Mouse (Mus musculus) left cerebral cortex, adult 9 months (tissue): ENCODE data around the gene Ctdsp1.

Source experiments
- DNase-seq, 2 experiments: peaks; one replicate each; pipeline ENCODE4 v3.0.0; 2022; ENCODE audit warnings: low spot score in 2 of 2

Gene Ctdsp1

DNA sequence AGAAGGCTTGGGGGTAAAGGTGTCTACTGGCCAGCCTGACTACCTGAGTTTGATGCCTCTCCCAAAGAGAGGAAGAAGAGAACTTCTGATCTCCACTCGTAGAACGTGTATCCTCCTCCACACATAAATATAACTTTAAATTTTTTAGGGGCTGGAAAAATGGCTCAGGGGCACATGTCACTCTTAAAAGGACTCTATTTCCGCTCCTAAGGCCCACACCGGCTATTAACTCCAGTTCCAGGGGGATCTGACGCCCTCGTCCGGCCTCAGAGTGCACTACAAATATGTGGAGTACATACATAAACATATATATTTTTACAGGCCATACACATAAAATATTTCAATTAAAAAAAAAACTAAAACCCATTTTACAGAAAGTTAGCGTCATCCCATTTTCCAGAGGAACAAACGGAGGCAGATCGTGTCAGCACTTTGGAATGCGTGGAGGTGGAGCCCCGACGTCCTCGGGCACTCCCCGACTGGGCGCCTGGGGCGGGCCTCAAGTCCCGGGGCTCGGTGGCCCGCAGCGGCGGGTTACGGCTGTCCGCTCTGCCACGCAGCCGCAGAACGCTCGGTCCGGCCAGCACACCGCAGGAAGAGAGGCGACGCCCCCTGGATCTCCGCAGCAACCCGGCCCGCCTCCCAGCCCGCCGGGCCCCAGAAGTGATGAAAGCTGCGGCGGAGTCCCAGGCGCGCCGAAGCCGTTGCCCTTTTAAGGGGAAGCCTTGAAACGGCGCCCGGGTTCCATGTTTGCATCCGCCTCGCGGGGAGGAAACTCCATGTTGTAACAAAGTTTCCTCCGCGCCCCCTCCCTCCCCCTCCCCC, at the start of gene Ctdsp1:
TSS of gene Ctdsp1 (plus strand) at position 586 of the 825 bp plus-strand sequence.
- peak; percentile 84 to 96 for DNase-seq

GRCm38 (mm10) chr1:74341898-74342297, 49.4 kb upstream of the Ctdsp1 start:
- DNase-seq = no peak

GRCm38 (mm10) chr1:74342308-74342707, 49.0 kb upstream of the Ctdsp1 start:
- DNase-seq = no peak

- no peak for DNase-seq
Observed at GRCm38 (mm10) chr1:74343161-74343560, 48.1 kb upstream of the Ctdsp1 start.

- DNase-seq = no peak
Observed at GRCm38 (mm10) chr1:74344163-74344916, 47.0 kb upstream of the Ctdsp1 start.

- no peak for DNase-seq
Observed at GRCm38 (mm10) chr1:74351185-74351769, 40.0 kb upstream of the Ctdsp1 start.

- no peak for DNase-seq
Observed at GRCm38 (mm10) chr1:74352532-74353096, 38.7 kb upstream of the Ctdsp1 start.

DNA sequence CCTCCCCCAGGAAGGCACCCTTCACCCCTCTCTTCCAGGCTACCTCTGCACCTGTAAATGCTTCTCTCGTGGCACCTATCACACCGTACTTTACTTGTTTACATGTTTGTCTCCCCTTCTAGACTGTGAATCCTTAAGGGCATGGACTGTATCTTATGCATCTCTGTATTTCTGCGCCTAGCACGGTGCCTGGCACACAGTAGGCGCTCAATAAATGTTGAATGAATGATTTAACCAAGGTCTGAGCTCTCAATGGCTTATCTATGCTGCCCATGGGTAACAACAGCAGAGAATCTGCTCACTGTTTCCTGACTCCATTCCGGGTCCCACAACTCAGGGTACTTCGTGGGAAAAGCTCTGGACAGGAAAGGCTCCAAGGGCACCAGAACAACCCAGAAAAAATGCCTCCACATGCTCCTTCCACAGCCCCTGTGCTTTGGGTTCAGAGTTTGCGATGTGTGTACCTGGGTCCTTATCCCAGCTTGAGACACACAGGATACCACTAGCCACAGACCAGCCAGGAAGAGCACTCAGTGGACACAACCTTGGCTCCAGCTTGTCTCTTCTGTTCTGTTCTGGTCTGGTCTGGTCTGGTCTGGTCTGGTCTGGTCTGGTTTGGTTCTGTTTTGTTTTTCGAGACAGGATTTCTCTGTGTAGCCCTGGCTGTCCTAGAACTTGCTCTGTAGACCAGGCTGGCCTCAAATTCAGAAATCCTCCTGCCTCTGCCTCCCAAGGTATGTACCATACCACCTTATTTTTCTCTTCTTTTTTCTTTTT, 37.7 kb upstream of the Ctdsp1 start:
- no peak for DNase-seq

DNA sequence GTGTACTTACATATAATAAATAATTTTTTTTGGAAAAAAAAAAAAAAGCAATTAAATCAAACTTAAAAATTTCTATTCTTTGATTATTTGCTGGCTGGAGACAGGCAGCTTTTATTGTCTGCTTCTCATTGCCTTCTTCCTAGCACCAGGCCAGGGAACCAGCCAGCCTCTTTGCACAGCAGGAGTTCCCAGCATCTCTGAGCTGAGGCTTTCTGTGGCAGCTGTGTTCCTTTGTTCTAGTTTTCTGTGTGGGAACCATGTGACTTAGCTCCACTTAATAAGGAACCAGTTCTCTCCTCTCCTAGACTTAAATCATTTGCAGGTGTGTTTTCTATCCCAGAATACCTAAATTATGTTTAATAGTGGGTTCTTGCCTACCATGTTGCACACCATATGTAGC, 33.8 kb upstream of the Ctdsp1 start:
- DNase-seq = no peak

DNA sequence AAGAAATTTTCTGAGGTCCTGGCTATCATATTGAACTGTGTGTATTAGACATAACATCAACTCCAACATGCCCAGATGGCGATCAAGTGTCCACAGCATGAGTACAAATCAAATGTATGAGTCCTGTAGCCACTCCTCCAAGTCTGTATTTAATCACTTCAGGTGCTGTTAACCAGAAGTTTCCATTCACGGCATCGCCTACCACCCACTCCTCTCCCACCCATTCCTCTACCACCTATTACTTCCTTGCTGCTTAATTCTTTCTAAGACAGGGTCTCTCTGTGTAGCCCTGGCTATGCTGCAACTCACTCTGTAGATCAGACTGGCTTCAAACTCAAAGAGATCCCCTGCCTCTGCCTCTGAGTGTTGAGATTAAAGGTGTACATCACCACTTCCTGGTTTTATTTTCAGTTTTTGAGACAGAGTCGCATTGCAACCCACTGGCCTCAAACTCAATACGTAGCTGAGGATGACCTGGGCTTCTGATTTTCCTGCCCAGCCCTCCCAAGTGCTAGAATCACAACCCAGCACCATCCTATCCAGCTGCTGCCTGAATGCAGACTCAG, 31.3 kb upstream of the Ctdsp1 start:
- no peak for DNase-seq

DNA sequence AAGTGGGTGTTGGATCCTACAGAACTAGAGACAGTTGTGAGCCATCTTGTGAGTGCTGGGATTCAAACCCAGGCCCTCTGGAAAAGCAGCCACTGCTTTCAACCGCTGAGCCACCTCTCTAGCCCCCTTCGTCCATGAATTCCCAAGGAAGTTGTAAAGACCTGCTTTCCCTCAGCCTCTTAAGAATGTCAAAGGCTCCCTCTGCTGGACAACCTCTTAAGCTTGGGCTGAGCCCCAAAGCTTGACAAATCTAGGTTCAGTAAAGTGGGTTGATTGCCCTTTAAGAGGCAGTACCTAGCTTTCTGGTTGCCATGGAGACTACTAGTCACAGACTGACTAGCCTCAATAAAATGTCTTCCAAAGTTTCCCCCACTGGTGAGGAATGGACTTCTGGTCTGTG, 29.5 kb upstream of the Ctdsp1 start, which contains the start of gene Catip:
TSS of gene Catip (plus strand) at position 297 of the 400 bp plus-strand sequence.
- DNase-seq = peak; percentile 69 to 89

GRCm38 (mm10) chr1:74362325-74363229, 28.7 kb upstream of the Ctdsp1 start:
- DNase-seq = no peak

- no peak for DNase-seq
Observed at GRCm38 (mm10) chr1:74363437-74363836, 27.9 kb upstream of the Ctdsp1 start.

DNA sequence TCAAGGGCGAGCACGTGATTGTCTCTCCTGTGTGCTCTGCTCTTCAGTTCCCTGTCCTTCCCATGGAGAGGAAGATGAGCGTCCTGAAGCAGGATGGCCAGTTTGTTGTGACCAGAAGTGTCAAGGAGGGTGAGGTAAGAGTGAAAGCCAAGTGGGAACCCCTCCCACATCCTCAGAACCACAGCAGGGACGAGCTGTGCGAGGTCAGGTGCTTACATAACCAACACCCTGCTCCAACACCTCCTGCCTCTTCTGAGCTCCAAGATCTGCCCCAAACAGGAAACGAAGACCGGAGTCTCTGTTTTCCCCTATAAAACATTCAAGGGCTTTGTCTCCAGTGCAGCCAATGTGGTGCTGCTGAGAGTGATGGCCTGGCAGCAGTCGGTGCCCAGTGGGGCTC, 27.0 kb upstream of the Ctdsp1 start:
- no peak for DNase-seq

DNA sequence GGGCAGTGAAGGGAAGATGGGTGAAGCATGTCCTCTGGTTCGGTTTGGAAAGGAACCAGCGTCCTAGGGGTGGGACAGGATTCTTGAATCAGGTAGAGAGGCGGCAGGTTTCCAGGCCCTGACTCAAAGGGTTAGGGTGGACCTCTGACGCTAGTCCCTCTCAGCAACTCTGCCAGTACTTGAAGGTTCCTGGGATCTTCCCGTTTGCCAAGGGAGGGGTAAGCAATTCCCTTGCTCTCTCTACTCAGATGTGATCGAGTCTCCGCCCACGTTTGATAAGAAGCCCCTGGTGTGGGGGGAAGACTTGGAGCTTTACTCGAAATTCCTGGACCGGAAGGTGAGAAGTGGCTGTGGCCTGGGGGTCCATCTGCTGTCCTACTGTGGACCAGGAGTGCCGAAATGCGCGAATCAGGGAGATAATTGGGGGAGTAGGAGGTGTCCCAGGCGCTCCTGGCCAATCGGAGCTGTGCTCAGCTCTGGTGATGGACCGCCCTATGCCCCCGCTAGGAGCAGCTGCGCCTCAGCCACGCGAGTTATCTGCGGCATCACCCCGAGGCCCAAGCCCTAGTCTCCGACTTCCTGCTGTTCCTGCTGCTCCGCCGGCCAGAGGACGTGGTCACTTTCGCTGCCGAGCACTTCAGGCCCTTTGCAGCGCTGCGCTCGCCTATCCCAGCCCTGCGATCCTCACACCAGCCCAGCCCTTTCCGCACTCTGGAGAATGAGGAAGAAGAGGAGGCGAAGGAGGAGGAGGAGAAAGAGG, 23.2 kb upstream of the Ctdsp1 start:
- no peak for DNase-seq

GRCm38 (mm10) chr1:74370040-74370439, 21.3 kb upstream of the Ctdsp1 start:
- no peak for DNase-seq

DNA sequence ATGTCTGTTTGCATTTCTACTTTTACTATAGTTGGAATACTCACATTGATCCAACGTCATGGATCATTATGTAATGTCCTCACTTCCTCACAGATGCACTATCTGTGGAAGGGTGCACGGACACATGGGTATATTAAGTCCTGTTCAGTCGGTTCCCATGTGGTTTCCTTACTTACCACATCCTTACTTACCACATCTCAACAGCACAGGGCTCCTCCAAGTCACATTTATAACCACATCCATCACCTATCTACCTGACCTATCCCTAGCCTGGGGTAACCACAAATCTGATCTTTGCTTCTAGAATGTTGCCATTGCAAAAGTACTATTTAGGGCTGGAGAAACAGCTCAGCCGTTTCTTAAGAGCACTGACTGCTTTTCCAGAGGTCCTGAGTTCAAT, 17.9 kb upstream of the Ctdsp1 start:
- DNase-seq = no peak

- no peak for DNase-seq
Observed at GRCm38 (mm10) chr1:74374980-74375379, 16.3 kb upstream of the Ctdsp1 start, which contains the start of gene Slc11a1. Gene Slc11a1, plus strand, starts transcription at chr1:74375195.

GRCm38 (mm10) chr1:74375561-74375960, 15.7 kb upstream of the Ctdsp1 start:
- no peak for DNase-seq
